Mouse (Mus musculus) lung, postnatal 36 days (tissue): ENCODE measurements around the gene Smad9.

Experiments used
- DNase-seq: peaks from one replicate; pipeline ENCODE4 v3.0.0; 2022; ENCODE audit warnings: mixed read lengths

Gene Smad9

DNA sequence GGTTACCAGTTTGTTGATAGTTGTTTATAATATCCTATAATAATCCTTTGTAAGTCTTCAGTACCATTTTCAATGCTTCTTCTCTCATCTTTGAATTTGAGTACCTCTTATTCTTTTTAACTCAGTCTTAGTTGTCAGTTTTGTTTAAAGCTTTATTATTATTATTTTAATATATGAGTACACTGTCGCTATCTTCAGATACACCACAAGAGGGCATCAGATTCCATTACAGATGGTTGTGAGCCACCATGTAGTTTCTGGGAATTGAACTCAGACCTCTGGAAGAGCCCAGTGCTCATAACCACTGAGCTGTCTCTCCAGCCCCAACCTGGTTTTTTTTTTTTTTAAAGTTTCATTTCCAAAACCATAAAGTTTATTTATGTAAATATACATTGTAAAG lies 56.2 kb downstream of the Smad9 start:
- peak; percentile 26 for DNase-seq

DNA sequence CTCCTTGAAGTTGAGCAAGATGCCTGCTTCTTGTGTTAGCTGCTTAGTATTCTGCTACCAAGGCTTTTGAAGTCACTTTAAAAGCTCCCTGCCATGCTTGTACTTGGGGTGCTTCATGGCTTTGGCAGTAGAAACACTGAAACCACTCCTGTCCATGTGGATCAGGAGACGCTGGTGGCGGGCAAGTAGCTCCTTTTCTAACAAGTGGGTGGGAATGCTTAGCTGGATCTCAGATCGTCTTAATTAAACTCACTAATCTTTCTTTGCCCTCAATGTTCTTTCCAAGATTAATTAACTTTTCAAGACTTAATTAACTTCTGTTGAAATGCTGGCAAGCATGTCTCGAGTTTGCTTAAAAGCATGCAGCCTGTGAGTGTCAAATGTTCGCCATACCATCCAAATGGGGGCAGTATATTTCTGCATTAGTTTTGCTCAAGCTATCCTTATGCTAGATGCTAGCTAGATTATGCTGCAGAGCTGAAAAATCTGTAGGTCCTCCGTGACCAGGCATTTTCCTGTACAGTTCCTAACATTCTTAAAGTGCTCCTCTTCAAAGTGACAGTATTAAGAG lies 58.1 kb downstream of the Smad9 start:
- DNase-seq = no peak

DNA sequence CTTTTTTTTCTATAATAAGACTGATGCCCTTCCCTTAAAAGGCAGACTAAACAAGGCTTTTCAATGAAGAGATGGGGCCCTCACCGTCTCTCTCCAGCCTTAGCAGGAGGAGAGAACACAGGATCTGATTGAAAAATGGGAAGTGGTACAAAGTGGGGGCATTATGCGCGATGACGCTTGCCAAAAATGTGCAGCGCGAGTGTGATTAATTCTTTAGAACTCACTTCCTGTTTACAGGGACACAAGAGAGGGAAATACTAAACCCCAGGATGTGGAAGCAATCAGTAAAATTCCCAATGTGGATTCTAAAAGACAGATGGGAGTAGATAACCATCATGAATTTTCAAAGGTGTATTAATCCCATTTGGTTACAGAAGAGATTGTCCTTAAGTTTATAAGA lies 59.2 kb downstream of the Smad9 start:
- no peak for DNase-seq

DNA sequence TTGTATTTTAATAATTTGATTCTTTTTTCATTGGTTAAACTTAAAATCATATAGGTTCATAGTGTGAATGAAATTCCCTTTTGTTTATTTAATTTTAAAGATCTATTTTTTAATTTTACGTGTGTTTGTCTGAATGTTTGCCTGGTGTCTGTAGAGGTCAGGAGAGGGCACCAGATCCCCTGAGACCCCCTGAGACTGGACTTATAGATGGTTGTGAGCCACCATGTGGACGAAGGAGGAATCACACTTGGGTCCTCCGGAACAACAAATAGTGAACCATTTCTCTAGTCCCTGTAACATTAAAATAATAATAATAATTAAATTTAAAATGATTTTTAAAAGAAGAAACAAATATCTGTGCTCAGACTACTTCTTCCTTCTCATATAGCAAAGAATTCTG lies 59.9 kb downstream of the Smad9 start:
- DNase-seq = peak; percentile 68

DNA sequence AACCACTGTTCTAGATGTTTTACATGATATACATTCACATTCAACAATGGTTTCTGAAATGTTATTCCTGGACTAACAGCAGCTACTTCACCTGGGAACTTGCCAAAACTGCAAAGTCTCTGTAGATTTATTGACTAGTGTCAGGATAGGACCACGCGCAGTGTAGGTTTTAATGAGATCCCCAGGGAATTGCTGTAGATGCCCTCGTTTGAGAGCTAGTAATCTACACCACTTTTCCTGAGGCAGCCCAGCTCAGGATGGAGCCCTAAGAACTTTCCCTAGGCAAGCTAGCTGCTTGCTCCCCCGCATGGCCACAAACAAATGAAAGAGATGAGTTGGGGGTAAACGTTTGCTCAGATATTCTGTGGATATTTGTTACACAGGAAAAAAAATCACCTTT lies 67.1 kb downstream of the Smad9 start:
- no peak for DNase-seq

DNA sequence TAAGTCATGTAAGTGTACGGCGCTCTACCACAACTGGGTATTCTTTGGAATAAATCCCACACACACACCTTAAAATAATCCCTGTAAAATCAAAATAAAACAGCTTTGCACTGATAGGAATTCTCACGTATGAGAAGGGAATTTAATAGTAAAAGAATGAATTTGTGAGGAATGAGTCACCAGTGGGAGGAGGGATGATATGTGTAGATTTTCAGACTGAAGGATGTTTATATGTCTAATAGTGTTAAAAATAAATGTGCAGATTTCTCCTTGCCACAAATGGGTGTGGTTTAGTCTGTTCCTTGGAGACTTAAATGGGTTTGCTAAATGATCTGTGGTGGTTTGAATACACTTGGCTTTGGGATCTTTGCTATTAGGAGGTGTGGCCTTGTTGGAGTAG lies 77.1 kb downstream of the Smad9 start:
- no peak for DNase-seq

DNA sequence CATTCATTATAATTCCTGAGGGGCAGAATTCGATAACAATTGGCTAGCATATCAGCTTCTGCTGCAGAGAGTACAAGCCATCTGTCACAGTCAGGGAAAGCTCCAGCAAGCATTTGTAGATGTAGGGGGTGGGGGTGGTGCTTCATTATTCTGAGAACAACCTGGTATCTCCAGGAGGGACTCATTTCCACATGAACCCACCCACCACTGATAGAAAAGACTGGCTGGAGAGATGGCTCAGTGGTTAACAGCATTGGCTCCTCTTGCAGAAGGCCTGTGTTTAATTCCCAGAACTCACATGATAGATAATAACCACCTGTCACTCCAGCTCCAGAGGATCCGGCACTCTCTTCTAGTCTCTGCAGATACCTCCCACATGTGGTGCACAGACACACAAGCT lies 80.0 kb downstream of the Smad9 start:
- DNase-seq = no peak
